Mouse (Mus musculus): ENCODE data around the gene Fbrsl1. TPM values are rescaled to one million over a fixed set of nuclear protein-coding genes. Genes with fewer than 3 reads are reported as not detected.

The Fbrsl1 gene
- polyA plus RNA-seq, 1 experiment: 12.2 TPM

DNA sequence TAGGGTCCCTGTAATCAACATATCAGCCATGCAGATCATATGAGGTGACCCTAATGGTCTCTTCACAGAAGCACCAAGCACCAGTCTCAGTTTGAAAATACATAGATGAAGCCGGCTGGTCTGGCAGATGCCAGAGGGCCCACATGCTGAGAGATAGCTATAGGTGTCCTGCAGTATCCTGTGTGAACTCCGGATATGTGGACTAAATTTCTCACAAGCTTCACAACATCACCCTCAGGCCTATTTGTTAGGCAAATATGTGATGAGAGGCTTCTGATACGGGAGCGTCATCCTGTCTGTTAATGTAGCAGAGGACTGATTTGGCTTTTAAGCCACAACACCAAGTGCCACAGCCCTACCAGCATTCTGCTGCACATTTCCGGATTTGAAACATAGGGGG lies 37.9 kb downstream of the Fbrsl1 start:
- no peaks in the 10 kb centered on the region for H3K4me1 ChIP-seq (ENCODE audit: control insufficient read depth, insufficient read depth, insufficient read length, low read length)
- H3K4me3 ChIP-seq (ENCODE audit: insufficient read depth, low read depth, low read length): no peak overlapping the region
- no peak overlapping the region for H3K27ac ChIP-seq (replicated peaks; ENCODE audit: low read depth, low read length)

- Histone ChIP-seq H3K27ac (replicated peaks; ENCODE audit: low read depth, low read length) (no peak overlapping the region), H3K4me3 (ENCODE audit: insufficient read depth, low read depth, low read length) (no peak overlapping the region), H3K4me1 (ENCODE audit: control insufficient read depth, insufficient read depth, insufficient read length, low read length) (no peaks in the 10 kb centered on the region)
Observed at GRCm38 (mm10) chr5:110408967-110409366, 39.3 kb downstream of the Fbrsl1 start.

- Histone ChIP-seq H3K27ac (replicated peaks; ENCODE audit: low read depth, low read length) (no peak overlapping the region), H3K4me1 (ENCODE audit: control insufficient read depth, insufficient read depth, insufficient read length, low read length) (no peaks in the 10 kb centered on the region), H3K4me3 (ENCODE audit: insufficient read depth, low read depth, low read length) (no peak overlapping the region)
Observed at GRCm38 (mm10) chr5:110406065-110406714, 42.1 kb downstream of the Fbrsl1 start.

- H3K4me1 ChIP-seq (ENCODE audit: control insufficient read depth, insufficient read depth, insufficient read length, low read length): no peaks in the 10 kb centered on the region
- H3K4me3 ChIP-seq (ENCODE audit: insufficient read depth, low read depth, low read length): no peak overlapping the region
- H3K27ac ChIP-seq (replicated peaks; ENCODE audit: low read depth, low read length): no peak overlapping the region
Observed at GRCm38 (mm10) chr5:110403931-110404330, 44.4 kb downstream of the Fbrsl1 start.

- H3K4me1 ChIP-seq (ENCODE audit: control insufficient read depth, insufficient read depth, insufficient read length, low read length): no peaks in the 10 kb centered on the region
- H3K4me3 ChIP-seq (ENCODE audit: insufficient read depth, low read depth, low read length): no peak overlapping the region
- no peak overlapping the region for H3K27ac ChIP-seq (replicated peaks; ENCODE audit: low read depth, low read length)
Observed at GRCm38 (mm10) chr5:110402557-110402956, 45.7 kb downstream of the Fbrsl1 start.

- H3K4me3 ChIP-seq (ENCODE audit: insufficient read depth, low read depth, low read length): no peak overlapping the region
- no peaks in the 10 kb centered on the region for H3K4me1 ChIP-seq (ENCODE audit: control insufficient read depth, insufficient read depth, insufficient read length, low read length)
- H3K27ac ChIP-seq (replicated peaks; ENCODE audit: low read depth, low read length): no peak overlapping the region
Observed at GRCm38 (mm10) chr5:110401101-110401500, 47.2 kb downstream of the Fbrsl1 start.

DNA sequence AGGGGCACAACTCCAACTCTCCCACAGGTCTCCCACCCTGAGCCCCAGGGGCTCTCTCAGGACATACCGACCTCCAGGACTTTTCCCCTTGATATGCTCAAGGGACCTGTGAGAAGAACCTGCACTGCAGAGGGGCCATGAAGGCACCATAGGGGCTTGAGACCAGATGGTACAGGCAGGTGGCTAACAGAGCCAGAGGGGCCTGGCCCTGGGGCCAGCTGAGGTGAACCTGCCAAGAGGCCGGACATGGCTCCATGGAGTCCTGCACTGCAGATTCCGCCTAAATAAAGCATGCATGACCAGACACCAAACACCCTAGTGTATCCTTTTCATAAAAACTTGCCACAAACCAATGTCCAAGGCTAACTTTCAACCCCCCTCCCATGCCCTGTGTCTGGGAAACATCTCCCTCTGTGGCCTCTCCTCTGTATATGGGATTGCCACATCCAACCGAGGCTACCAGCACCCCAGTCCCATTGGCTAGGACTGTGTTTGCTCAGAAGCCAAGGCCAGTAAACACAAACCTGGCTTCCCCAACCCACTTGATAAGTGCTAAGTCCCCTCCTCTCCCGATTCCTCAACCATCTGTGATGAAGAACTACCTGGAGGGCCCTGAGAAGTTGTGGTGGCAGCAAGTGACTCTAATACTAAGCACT lies 53.2 kb downstream of the Fbrsl1 start:
- H3K4me3 ChIP-seq (ENCODE audit: insufficient read depth, low read depth, low read length): no peak overlapping the region
- no peaks in the 10 kb centered on the region for H3K4me1 ChIP-seq (ENCODE audit: control insufficient read depth, insufficient read depth, insufficient read length, low read length)
- no peak overlapping the region for H3K27ac ChIP-seq (replicated peaks; ENCODE audit: low read depth, low read length)

DNA sequence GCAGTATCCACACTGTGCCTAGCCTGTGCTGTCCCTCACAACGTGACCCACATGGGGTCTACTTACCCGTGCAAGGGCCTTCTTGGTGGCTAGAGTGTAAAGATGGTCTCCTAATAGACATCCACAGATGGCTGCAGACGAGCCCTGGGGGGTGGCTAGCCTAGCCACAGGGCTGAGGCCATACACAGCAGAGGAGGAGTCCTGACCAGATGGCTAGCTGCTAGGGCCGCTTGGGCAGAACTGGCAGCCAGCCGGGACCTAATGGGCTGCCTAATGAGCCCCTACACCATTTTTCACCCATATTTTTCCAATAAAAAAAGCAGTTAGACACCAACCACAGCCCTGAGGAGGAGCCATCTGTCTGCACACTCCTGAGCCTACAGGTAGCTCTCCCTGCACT lies 55.6 kb downstream of the Fbrsl1 start:
- no peak overlapping the region for H3K4me3 ChIP-seq (ENCODE audit: insufficient read depth, low read depth, low read length)
- H3K27ac ChIP-seq (replicated peaks; ENCODE audit: low read depth, low read length): no peak overlapping the region

GRCm38 (mm10) chr5:110390631-110391030 lies 57.7 kb downstream of the Fbrsl1 start:
- H3K4me3 ChIP-seq (ENCODE audit: insufficient read depth, low read depth, low read length): no peak overlapping the region
- no peak overlapping the region for H3K27ac ChIP-seq (replicated peaks; ENCODE audit: low read depth, low read length)
- H3K4me1 ChIP-seq (ENCODE audit: control insufficient read depth, insufficient read depth, insufficient read length, low read length): no peaks in the 10 kb centered on the region

More for the DNA sequence above, 55.6 kb downstream of the Fbrsl1 start:
- no peaks in the 10 kb centered on the region for H3K4me1 ChIP-seq (ENCODE audit: control insufficient read depth, insufficient read depth, insufficient read length, low read length)

DNA sequence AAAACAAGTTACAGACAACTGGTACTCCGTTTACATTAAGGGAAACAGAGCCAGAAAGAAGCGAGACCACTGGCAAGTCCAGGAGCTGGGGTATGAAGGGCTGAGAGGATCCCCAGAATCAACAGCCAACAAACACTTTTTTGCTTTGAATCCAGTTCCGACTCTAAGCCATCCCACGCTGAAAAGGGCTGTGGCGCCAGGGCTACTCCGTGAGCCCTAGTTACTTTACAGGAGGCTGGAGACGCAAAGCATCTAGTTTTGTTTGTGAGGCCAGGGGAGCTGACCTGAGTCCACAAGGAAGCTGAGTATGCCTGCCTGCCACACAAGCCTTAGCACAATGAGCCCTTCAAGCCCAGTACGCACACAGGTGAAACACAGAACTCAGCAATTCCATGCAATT lies 61.0 kb downstream of the Fbrsl1 start:
- peaks cover 5% of the 10 kb centered on the region; the same call in 1 of the 2 replicates for H3K4me1 ChIP-seq (ENCODE audit: control insufficient read depth, insufficient read depth, insufficient read length, low read length)
- peak overlapping the region; percentile 63 for H3K4me3 ChIP-seq (ENCODE audit: insufficient read depth, low read depth, low read length)
- H3K27ac ChIP-seq (replicated peaks; ENCODE audit: low read depth, low read length): no peak overlapping the region

- Histone ChIP-seq H3K4me3 (ENCODE audit: insufficient read depth, low read depth, low read length) (peak overlapping the region; percentile 63), H3K4me1 (ENCODE audit: control insufficient read depth, insufficient read depth, insufficient read length, low read length) (peaks cover 5% of the 10 kb centered on the region; the same call in 1 of the 2 replicates), H3K27ac (replicated peaks; ENCODE audit: low read depth, low read length) (no peak overlapping the region)
Observed at GRCm38 (mm10) chr5:110386371-110387330, 61.7 kb downstream of the Fbrsl1 start.

- no peak overlapping the region for H3K4me3 ChIP-seq (ENCODE audit: insufficient read depth, low read depth, low read length)
- no peak overlapping the region for H3K27ac ChIP-seq (replicated peaks; ENCODE audit: low read depth, low read length)
- H3K4me1 ChIP-seq (ENCODE audit: control insufficient read depth, insufficient read depth, insufficient read length, low read length): peaks cover 5% of the 10 kb centered on the region; the same call in 1 of the 2 replicates
Observed at GRCm38 (mm10) chr5:110385263-110385662, 63.0 kb downstream of the Fbrsl1 start.

DNA sequence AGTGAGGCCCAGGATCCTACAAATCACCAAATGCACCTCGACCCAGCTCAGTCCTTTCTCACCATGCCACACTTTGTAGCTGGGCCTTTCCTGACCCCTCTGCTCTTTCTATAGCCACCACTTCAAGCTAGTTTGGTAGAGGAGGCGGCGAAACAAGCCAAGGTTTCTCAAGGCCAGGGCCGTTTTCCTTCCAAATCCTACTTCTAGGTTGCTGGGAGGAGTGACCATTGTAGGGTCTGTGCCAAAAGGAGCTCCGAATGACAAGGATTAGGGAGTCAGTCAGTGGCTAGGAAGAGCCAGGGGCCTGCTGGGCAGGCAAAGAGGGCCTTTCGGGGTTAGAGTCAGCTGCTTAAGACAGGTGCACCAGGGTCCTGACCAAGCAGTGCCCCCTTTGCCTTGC lies 63.8 kb downstream of the Fbrsl1 start:
- peaks cover 5% of the 10 kb centered on the region; the same call in 1 of the 2 replicates for H3K4me1 ChIP-seq (ENCODE audit: control insufficient read depth, insufficient read depth, insufficient read length, low read length)
- no peak overlapping the region for H3K27ac ChIP-seq (replicated peaks; ENCODE audit: low read depth, low read length)
- H3K4me3 ChIP-seq (ENCODE audit: insufficient read depth, low read depth, low read length): no peak overlapping the region

- H3K4me1 ChIP-seq (ENCODE audit: control insufficient read depth, insufficient read depth, insufficient read length, low read length): no peaks in the 10 kb centered on the region
- H3K27ac ChIP-seq (replicated peaks; ENCODE audit: low read depth, low read length): no peak overlapping the region
- no peak overlapping the region for H3K4me3 ChIP-seq (ENCODE audit: insufficient read depth, low read depth, low read length)
Observed at GRCm38 (mm10) chr5:110379823-110380222, 68.5 kb downstream of the Fbrsl1 start.

GRCm38 (mm10) chr5:110379086-110379485 lies 69.2 kb downstream of the Fbrsl1 start:
- Histone ChIP-seq H3K4me3 (ENCODE audit: insufficient read depth, low read depth, low read length) (no peak overlapping the region), H3K27ac (replicated peaks; ENCODE audit: low read depth, low read length) (no peak overlapping the region), H3K4me1 (ENCODE audit: control insufficient read depth, insufficient read depth, insufficient read length, low read length) (no peaks in the 10 kb centered on the region)

Measured in brown adipose tissue, adult 24 weeks (tissue).